Mouse (Mus musculus): Measurements from ENCODE around the gene Itga3.

GRCm38 (mm10) chr11:95009629-95010014 is 67.0 kb downstream of the Itga3 start, which contains the start of gene Samd14:
- TF ChIP-seq GATA1 (IDR thresholded peaks at IDR 0.05; ENCODE audit: low read length): no peak
- no peak for TF ChIP-seq TAL1 (IDR thresholded peaks at IDR 0.05; ENCODE audit: low read length)
